Mouse (Mus musculus): ENCODE measurements around the gene Gcdh. TPM values are rescaled to one million over a fixed set of nuclear protein-coding genes. Genes with fewer than 3 reads are reported as not detected.
A peak's percentile ranks its signal among the peaks of the same experiment; 100 is the strongest.

Gcdh gene
- polyA plus RNA-seq, 1 experiment from 2014 or later, result 39.1 TPM

DNA sequence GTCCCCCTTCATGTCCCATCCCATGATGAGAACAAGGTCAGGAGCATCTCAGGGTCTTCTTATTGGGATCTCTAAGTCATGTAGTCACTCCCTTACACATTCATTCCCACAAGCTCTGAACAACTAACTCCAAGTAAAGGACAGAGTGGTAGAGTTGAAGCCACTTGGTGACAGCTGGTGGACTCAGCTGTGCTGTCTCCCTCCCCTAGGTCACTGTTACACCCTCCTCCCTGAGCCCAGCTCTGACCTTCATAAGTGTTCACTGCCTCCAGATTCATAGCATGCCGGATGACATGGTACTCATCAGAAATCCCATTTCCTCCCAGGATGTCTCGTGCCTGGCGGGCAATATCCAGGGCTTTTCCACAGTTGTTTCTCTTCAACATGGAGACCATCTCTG is 5.4 kb downstream of the Gcdh start:
- Histone ChIP-seq H3K4me3 (replicated peaks; ENCODE audit: low read length) (no peak overlapping the region), H3K4me2 (ENCODE audit: low read length) (no peak overlapping the region), H3K4me1 (replicated peaks; ENCODE audit: control insufficient read depth, insufficient read depth, low read length) (peaks cover 8% of the 10 kb centered on the region), H3K27ac (ENCODE audit: low read length) (no peak overlapping the region), H3K27me3 (replicated peaks; ENCODE audit: control insufficient read depth, insufficient read depth, low read length) (no peaks in the 10 kb centered on the region), H3K36me3 (ENCODE audit: control insufficient read depth, insufficient read depth) (peaks cover 18% of the 10 kb centered on the region), H3K9me3 (ENCODE audit: control insufficient read depth, low read length) (no peaks in the 10 kb centered on the region), H3K9ac (replicated peaks; ENCODE audit: low read depth, low read length) (no peak overlapping the region)
- 96% methylated on average over 3 of the region's 3 CpGs for WGBS
- no peak for ATAC-seq

DNA sequence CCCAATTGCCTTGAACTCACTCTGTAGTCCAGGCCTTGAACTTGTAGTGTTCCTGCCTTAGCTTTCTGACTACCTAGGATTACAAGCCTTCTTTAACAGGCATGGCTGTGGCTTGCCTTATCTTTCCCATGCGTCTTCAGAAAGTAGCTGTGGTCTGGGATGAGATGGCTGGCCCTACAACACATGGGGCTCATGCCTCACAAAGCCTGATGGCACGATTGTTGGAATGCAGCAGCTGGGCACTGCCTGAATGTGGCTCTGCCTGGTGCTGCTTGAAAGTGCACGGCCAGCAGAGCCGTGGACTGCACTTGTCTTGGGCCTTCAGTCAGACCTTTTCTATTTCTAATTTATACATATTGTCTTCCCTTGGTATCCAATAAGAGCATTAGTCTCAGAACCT is 9.0 kb downstream of the Gcdh start:
- H3K36me3 ChIP-seq (ENCODE audit: control insufficient read depth, insufficient read depth), result peaks cover 18% of the 10 kb centered on the region
- no peaks in the 10 kb centered on the region for H3K4me1 ChIP-seq (replicated peaks; ENCODE audit: control insufficient read depth, insufficient read depth, low read length)
- H3K27me3 ChIP-seq (replicated peaks; ENCODE audit: control insufficient read depth, insufficient read depth, low read length), result no peaks in the 10 kb centered on the region
- no peak overlapping the region for H3K9ac ChIP-seq (replicated peaks; ENCODE audit: low read depth, low read length)
- no peak overlapping the region for H3K27ac ChIP-seq (ENCODE audit: low read length)
- no peak overlapping the region for H3K4me3 ChIP-seq (replicated peaks; ENCODE audit: low read length)
- H3K4me2 ChIP-seq (ENCODE audit: low read length), result no peak overlapping the region
- no peaks in the 10 kb centered on the region for H3K9me3 ChIP-seq (ENCODE audit: control insufficient read depth, low read length)
- WGBS, result 84% methylated on average over 4 of the region's 4 CpGs
- ATAC-seq, result no peak

DNA sequence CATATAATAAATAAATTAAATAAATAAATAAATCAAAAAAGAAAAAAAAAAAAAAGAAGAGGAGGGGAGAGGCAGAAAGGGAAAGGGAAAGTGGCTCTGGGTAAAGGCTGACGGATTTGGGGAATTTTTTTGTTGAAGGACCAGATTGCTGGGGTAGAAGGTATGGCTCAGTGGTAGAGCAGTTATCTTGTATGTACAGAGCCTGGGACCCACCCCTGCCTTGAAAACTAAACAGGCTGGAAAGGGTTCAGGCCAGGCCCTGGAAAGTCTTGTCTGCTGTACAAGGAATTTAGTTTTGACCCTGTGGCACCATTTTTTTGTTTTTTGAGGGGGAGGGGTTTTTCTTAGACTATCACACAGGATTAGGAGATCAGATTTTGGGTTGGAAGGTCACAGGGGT is 14.8 kb downstream of the Gcdh start:
- Histone ChIP-seq H3K27ac (ENCODE audit: low read length) (no peak overlapping the region), H3K27me3 (replicated peaks; ENCODE audit: control insufficient read depth, insufficient read depth, low read length) (no peaks in the 10 kb centered on the region), H3K36me3 (ENCODE audit: control insufficient read depth, insufficient read depth) (no peaks in the 10 kb centered on the region), H3K9ac (replicated peaks; ENCODE audit: low read depth, low read length) (no peak overlapping the region), H3K4me3 (replicated peaks; ENCODE audit: low read length) (no peak overlapping the region), H3K4me2 (ENCODE audit: low read length) (no peak overlapping the region), H3K9me3 (ENCODE audit: control insufficient read depth, low read length) (no peaks in the 10 kb centered on the region), H3K4me1 (replicated peaks; ENCODE audit: control insufficient read depth, insufficient read depth, low read length) (peaks cover 10% of the 10 kb centered on the region)
- WGBS, result 97% methylated on average over 1 of the region's 1 CpGs
- ATAC-seq, result no peak

DNA sequence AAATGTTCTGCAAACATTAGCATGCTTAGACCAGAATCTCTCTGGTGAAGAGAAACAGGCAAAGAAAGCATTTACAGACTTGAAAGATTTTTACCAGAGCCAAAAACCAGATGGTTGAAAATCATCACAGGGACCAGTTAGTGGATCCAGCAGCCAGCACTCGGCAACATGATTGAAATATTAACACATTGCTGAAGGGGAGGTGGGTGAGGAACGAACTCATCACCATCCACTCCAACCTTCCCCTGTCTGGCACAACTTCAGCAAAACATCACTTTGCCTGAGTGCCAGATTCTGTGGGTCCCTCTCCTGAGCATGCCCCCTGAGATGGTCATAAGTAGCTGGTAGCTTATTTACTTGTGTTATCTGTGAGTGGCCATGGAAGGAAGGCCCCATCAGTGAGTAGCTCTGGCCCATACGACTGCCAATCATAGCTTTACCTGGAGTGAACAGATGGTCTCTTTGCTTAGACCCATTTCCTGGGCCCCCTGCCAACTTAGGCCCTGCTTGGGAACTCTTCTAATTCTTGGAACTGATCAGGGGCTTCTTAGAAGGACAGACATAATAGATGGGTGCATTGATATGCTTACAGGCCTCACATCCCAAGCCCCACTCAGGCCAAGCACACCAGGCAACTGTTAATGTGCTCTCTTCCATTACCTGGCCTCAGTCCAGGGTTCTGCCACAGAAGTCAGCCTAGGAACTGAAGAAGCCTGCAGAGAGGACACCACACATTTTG is 16.3 kb downstream of the Gcdh start:
- Histone ChIP-seq H3K27me3 (replicated peaks; ENCODE audit: control insufficient read depth, insufficient read depth, low read length) (no peaks in the 10 kb centered on the region), H3K9me3 (ENCODE audit: control insufficient read depth, low read length) (no peaks in the 10 kb centered on the region), H3K27ac (ENCODE audit: low read length) (peak overlapping the region; percentile 77), H3K9ac (replicated peaks; ENCODE audit: low read depth, low read length) (no peak overlapping the region), H3K4me2 (ENCODE audit: low read length) (no peak overlapping the region), H3K36me3 (ENCODE audit: control insufficient read depth, insufficient read depth) (no peaks in the 10 kb centered on the region), H3K4me1 (replicated peaks; ENCODE audit: control insufficient read depth, insufficient read depth, low read length) (peaks cover 16% of the 10 kb centered on the region), H3K4me3 (replicated peaks; ENCODE audit: low read length) (no peak overlapping the region)
- ATAC-seq, result peak; percentile 60
- WGBS, result 35% methylated on average over 3 of the region's 3 CpGs

DNA sequence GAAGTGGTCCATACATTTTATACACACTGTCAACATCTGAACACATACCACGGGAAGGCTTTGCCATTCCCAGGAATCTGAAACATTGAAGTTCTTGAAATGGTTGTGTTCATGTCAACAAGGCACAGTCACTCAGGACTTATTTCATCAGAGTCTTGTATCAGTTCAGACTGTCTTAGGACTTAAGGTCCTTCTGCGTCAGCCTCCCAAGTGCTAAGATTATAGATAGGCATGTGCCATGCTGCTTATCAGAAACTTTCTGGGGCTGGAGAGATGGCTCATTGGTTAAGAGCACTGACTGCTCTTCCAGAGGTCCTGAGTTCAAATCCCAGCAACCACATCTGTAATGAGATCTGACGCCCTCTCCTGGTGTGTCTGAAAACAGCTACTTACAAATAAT is 19.4 kb downstream of the Gcdh start:
- no peak for ATAC-seq
- H3K36me3 ChIP-seq (ENCODE audit: control insufficient read depth, insufficient read depth), result no peaks in the 10 kb centered on the region
- no peak overlapping the region for H3K4me3 ChIP-seq (replicated peaks; ENCODE audit: low read length)
- H3K27ac ChIP-seq (ENCODE audit: low read length), result no peak overlapping the region
- WGBS, result 87% methylated on average over 3 of the region's 3 CpGs
- H3K4me2 ChIP-seq (ENCODE audit: low read length), result no peak overlapping the region
- no peaks in the 10 kb centered on the region for H3K27me3 ChIP-seq (replicated peaks; ENCODE audit: control insufficient read depth, insufficient read depth, low read length)
- peaks cover 23% of the 10 kb centered on the region for H3K4me1 ChIP-seq (replicated peaks; ENCODE audit: control insufficient read depth, insufficient read depth, low read length)
- no peaks in the 10 kb centered on the region for H3K9me3 ChIP-seq (ENCODE audit: control insufficient read depth, low read length)
- no peak overlapping the region for H3K9ac ChIP-seq (replicated peaks; ENCODE audit: low read depth, low read length)

DNA sequence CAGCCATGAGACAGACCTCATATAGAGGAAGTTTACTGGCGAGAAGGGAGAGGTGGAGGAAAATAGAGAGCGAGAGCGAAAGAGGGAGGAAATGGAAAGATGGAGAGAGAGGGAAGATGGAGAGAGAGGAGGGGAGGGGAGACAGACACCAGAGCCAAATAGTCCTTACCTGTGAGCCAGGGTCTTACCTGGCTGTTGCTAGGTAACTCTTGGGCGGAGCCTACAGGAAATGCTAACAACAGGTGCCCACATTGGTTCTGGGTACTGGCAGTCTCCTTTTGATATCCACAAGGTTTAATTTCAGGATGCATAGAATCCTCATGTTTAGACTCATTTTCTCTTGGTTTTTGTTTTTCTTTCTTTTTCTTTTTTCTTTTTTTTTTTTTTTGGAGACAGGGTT is 20.7 kb downstream of the Gcdh start:
- Histone ChIP-seq H3K27me3 (replicated peaks; ENCODE audit: control insufficient read depth, insufficient read depth, low read length) (no peaks in the 10 kb centered on the region), H3K4me3 (replicated peaks; ENCODE audit: low read length) (peak overlapping the region; percentile 52), H3K9me3 (ENCODE audit: control insufficient read depth, low read length) (no peaks in the 10 kb centered on the region), H3K4me1 (replicated peaks; ENCODE audit: control insufficient read depth, insufficient read depth, low read length) (peaks cover 23% of the 10 kb centered on the region), H3K9ac (replicated peaks; ENCODE audit: low read depth, low read length) (no peak overlapping the region), H3K36me3 (ENCODE audit: control insufficient read depth, insufficient read depth) (peaks cover 11% of the 10 kb centered on the region), H3K27ac (ENCODE audit: low read length) (no peak overlapping the region), H3K4me2 (ENCODE audit: low read length) (peak overlapping the region; percentile 93)
- no peak for ATAC-seq
- 69% methylated on average over 4 of the region's 4 CpGs for WGBS

DNA sequence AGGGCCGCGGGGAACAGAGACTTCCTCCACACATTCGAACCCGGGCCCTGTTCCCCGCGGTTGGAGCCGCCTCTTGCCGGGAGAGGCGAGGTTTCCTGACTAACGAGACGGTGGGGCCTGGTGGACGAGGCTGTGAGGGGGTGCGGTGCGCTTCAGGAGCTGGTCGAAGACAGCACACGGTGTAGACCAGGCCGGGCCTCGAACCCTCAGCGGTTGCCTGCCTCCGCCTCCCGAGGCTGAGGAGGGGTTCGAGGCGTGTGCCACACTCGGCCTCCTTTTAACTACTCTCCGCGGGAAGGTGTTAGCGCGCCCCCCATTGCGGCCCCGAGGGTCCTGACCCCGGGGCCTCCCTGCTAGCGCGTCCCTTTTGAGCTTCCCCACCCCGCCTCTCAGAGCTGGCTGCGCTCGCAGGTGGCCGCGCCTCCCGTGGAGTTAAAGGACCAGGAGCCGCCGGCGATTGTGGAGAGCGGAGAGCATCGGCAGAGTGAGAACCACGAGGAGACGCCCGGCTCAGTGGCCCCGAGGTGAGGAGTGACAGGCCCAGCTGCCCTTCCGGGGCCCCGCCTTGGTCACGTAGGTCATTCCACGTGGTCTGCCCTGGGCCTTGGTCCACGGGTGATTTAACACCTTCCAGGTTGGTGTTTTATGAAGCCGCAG is 21.3 kb downstream of the Gcdh start:
- Histone ChIP-seq H3K27me3 (replicated peaks; ENCODE audit: control insufficient read depth, insufficient read depth, low read length) (no peaks in the 10 kb centered on the region), H3K27ac (ENCODE audit: low read length) (no peak overlapping the region), H3K4me1 (replicated peaks; ENCODE audit: control insufficient read depth, insufficient read depth, low read length) (peaks cover 19% of the 10 kb centered on the region), H3K36me3 (ENCODE audit: control insufficient read depth, insufficient read depth) (peaks cover 14% of the 10 kb centered on the region), H3K4me3 (replicated peaks; ENCODE audit: low read length) (peak overlapping the region; percentile 52), H3K9me3 (ENCODE audit: control insufficient read depth, low read length) (no peaks in the 10 kb centered on the region), H3K9ac (replicated peaks; ENCODE audit: low read depth, low read length) (peak overlapping the region; percentile 61), H3K4me2 (ENCODE audit: low read length) (peak overlapping the region; percentile 93)
- peak; percentile 66 for ATAC-seq
- 4% methylated on average over 51 of the region's 54 CpGs for WGBS

DNA sequence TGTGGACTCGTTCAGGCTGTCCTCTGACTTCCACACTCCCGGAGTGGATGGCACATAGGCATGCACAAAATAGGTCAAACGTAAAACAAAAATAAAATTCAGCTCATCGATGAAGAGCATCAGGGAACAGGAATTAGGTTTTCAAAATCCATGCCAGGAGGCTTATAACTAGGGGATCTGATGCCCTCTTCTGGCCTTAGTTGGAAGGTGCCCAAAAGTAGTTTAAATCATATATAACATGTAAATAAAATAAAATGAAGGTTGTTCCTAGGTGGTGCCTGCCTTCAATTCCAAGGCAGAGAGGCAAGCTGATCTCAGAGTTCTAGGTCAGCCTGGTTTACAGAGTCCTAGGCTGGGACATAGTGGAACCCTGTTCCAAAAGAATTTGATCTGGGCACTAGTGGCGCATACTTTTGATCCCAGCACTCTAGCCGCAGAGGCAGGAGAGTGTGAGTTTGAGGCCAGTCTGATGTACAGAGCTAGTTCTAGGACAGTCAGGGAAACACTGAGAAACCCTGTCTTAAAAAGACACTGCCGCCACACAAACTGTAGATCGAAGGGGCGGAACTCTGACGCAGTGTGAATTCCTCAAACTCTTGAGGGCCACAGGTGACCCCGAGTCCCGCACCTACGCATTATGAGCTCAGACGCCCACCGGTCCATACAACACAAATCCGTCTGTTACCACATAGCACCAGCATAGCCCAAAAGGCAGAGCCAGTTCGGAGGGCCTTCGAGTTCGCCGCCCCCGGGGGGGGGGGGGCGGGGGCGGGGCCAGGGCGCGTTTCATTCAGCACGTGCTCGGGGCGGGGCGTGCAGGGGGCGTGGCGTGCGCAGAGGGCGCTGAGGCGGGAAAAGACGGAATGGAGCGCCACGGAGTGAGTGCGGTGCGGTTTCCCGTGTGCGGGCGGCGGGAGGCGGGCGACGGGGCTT is 22.1 kb downstream of the Gcdh start, which contains the start of gene Syce2:
TSS of gene Syce2 (plus strand) at position 736 of the 933 bp plus-strand sequence.
- peak within 1 kb of the TSS; percentile 61 for H3K9ac ChIP-seq (replicated peaks; ENCODE audit: low read depth, low read length)
- H3K4me1 ChIP-seq (replicated peaks; ENCODE audit: control insufficient read depth, insufficient read depth, low read length), result peaks cover 14% of the 10 kb centered on the region
- ATAC-seq, result peak; percentile 79
- H3K9me3 ChIP-seq (ENCODE audit: control insufficient read depth, low read length), result no peaks in the 10 kb centered on the region
- no peak within 1 kb of the TSS for H3K27ac ChIP-seq (ENCODE audit: low read length)
- peak within 1 kb of the TSS; percentile 52 for H3K4me3 ChIP-seq (replicated peaks; ENCODE audit: low read length)
- H3K4me2 ChIP-seq (ENCODE audit: low read length), result peak within 1 kb of the TSS; percentile 93
- WGBS, result 14% methylated on average over 44 of the region's 46 CpGs
- no peaks in the 10 kb centered on the region for H3K27me3 ChIP-seq (replicated peaks; ENCODE audit: control insufficient read depth, insufficient read depth, low read length)
- peaks cover 14% of the 10 kb centered on the region for H3K36me3 ChIP-seq (ENCODE audit: control insufficient read depth, insufficient read depth)

DNA sequence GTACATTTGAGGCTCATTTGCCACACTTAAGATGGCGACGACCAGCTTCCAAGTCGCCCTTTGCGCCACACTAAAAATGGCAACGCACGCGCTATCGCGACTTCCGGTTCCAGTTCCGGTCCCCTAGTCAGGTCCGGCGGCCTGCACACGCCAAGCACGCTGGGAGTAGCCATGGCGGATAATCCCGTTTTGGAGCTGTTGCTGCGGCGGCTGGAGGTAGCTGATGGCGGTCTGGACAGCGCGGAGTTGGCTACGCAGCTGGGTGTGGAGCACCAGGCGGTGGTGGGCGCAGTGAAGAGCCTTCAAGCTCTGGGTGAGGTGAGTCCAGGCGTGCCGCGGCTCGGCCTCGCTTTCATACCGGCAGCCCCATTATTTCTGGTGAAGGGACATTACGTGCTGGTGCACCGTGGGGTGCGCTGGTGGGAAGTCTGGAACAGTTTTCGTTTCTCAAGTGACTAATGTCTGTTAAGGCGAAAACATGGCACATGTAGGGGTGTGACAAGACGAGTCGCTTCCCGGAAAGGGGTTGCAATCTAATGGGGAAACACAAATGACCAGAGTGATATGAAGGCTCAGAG is 36.8 kb downstream of the Gcdh start, which contains the start of gene Farsa:
TSS of gene Farsa (plus strand) at position 126 of the 578 bp plus-strand sequence.
- H3K4me1 ChIP-seq (replicated peaks; ENCODE audit: control insufficient read depth, insufficient read depth, low read length), result peaks cover 14% of the 10 kb centered on the region
- under 1% methylated on average over 39 of the region's 39 CpGs for WGBS
- no peaks in the 10 kb centered on the region for H3K9me3 ChIP-seq (ENCODE audit: control insufficient read depth, low read length)

More for the DNA sequence above, 36.8 kb downstream of the Gcdh start, which contains the start of gene Farsa:
- peak within 1 kb of the TSS; percentile 87 for H3K9ac ChIP-seq (replicated peaks; ENCODE audit: low read depth, low read length)
- peak; percentile 96 for ATAC-seq
- H3K27ac ChIP-seq (ENCODE audit: low read length), result peak within 1 kb of the TSS; percentile 59
- H3K4me3 ChIP-seq (replicated peaks; ENCODE audit: low read length), result peak within 1 kb of the TSS; percentile 69
- no peaks in the 10 kb centered on the region for H3K27me3 ChIP-seq (replicated peaks; ENCODE audit: control insufficient read depth, insufficient read depth, low read length)
- H3K36me3 ChIP-seq (ENCODE audit: control insufficient read depth, insufficient read depth), result peaks cover 9% of the 10 kb centered on the region
- H3K4me2 ChIP-seq (ENCODE audit: low read length), result peak within 1 kb of the TSS; percentile 92

Measured in forebrain, embryonic 16.5 days (tissue).